Mouse (Mus musculus) intestine, embryonic 16.5 days (tissue): ENCODE measurements at regions not wholly inside any gene's neighbourhood (a gene's known extent, or its start where the extent isn't known, plus 50 kb on each side); places are given as distances from the start of the nearest gene placed in this dataset.
A peak's percentile ranks its signal among the peaks of the same experiment; 100 is the strongest.
"Not testable (repeated sequence)": the region's sequence is repeated elsewhere in the genome, so short reads cannot be mapped to it uniquely, and the experiment has no call there.

Source experiments
- ATAC-seq: fragments of 200-750 bp; cut with Nextera tagmentation; 2 replicates; pipeline ENCODE4 v1.8.0; 2017; ENCODE audit warnings: moderate TSS enrichment, moderate library complexity
- H3K27ac ChIP-seq: fragments of 300-500 bp; sonication (generic); 2 replicates; pipeline ENCODE4 v1.5.1; 2014; ENCODE audit warnings: mild to moderate bottlenecking, low read length
- H3K27me3 ChIP-seq: fragments of 300-500 bp; sonication (generic); replicated peaks from 2 replicates; pipeline ENCODE4 v1.6.1; 2014; ENCODE audit warnings: low read length, control low read depth, mixed read lengths; ENCODE audit not compliant: control insufficient read depth, insufficient read depth
- H3K36me3 ChIP-seq: fragments of 300-500 bp; sonication (generic); 2 replicates; pipeline ENCODE4 v1.6.1; 2014; ENCODE audit warnings: low read length, control low read depth; ENCODE audit not compliant: control insufficient read depth, insufficient read depth
- H3K4me1 ChIP-seq: fragments of 300-500 bp; sonication (generic); 2 replicates; pipeline ENCODE4 v1.6.1; 2014; ENCODE audit warnings: low read length, control low read depth, mixed read lengths; ENCODE audit not compliant: control insufficient read depth, insufficient read depth
- H3K4me2 ChIP-seq: fragments of 300-500 bp; sonication (generic); 2 replicates; pipeline ENCODE4 v1.6.1; 2014; ENCODE audit warnings: low read depth, low read length, control low read depth
- H3K4me3 ChIP-seq: fragments of 300-500 bp; sonication (generic); 2 replicates; pipeline ENCODE4 v1.5.1; 2014; ENCODE audit warnings: mild to moderate bottlenecking, low read length
- H3K9ac ChIP-seq: fragments of 300-500 bp; sonication (generic); 2 replicates; pipeline ENCODE4 v1.6.1; 2014; ENCODE audit warnings: low read depth, low read length
- H3K9me3 ChIP-seq: fragments of 300-500 bp; sonication (generic); 2 replicates; pipeline ENCODE4 v1.6.1; 2016; ENCODE audit warnings: low read length, control low read depth; ENCODE audit not compliant: control insufficient read depth
- WGBS: fragments of 180-500 bp; shearing (Covaris S2); extraction: QIAGEN DNeasy Blood & Tissue Kit; methylation state at CpG from one replicate; pipeline ENCODE4 v1.1.7; 2014; 5-methylcytosine and 5-hydroxymethylcytosine counted together

DNA sequence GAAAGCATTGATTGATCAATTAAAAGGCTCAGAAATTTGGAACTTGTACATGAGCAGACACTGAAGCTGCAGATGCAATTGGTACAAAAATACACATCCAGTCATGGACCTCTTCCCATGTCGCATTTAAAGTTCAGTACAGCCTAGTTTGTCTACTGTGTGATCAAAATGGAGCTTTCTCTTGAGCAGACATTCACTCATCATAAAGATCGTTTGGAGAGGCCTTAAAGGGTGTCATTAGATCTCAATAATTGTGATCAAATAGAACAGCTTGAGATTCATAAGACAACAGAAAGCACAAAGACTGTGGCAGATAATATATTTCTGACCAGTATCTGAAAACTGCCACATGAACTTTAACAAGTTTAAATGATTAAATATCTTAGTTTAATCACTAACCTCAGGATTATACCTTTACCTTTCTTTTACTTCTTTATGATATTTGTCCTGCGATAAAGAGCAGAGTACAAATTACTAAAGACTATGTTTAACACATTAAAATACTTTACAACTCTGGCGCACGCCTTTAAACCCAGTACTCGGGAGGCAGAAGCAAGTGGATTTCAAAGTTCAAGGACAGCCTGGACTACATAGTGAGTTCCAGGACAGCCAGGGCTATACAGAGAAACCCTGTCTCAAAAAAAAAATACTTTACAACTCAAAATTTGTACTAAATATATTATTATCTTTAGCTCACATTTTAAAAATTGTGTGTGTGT lies 635.1 kb downstream of the Dnajb9 start:
- WGBS, result 59% methylated on average over 6 of the region's 6 CpGs
- Histone ChIP-seq H3K4me1 (no peaks in the 10 kb centered on the region), H3K4me3 (no peak overlapping the region), H3K27me3 (no peaks in the 10 kb centered on the region), H3K9me3 (no peaks in the 10 kb centered on the region), H3K27ac (no peak overlapping the region), H3K36me3 (no peaks in the 10 kb centered on the region), H3K9ac (no peak overlapping the region), H3K4me2 (no peak overlapping the region)
- peak; percentile 97 for ATAC-seq

DNA sequence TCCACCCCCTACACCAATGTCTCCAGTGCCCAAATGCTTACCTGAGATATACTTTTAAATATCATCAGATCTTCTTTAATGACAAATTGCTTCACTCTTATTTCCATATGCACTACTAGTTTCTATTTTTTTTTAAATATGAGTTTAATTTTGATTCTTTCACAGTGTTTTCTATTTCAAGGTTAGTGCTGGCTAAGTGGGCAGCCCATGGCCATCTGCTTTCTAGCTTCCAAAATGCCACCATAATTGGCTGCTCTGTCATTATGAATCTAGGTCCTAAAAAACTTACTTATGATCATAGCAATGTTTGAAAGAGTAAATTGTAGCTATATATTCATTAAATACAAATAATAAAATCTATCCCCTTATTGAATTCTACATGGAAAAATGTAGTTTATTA lies 636.9 kb downstream of the Dnajb9 start:
- Histone ChIP-seq H3K4me2 (no peak overlapping the region), H3K27ac (no peak overlapping the region), H3K4me3 (no peak overlapping the region), H3K9ac (no peak overlapping the region), H3K4me1 (no peaks in the 10 kb centered on the region), H3K9me3 (no peaks in the 10 kb centered on the region), H3K27me3 (no peaks in the 10 kb centered on the region), H3K36me3 (no peaks in the 10 kb centered on the region)
- ATAC-seq, result no peak

DNA sequence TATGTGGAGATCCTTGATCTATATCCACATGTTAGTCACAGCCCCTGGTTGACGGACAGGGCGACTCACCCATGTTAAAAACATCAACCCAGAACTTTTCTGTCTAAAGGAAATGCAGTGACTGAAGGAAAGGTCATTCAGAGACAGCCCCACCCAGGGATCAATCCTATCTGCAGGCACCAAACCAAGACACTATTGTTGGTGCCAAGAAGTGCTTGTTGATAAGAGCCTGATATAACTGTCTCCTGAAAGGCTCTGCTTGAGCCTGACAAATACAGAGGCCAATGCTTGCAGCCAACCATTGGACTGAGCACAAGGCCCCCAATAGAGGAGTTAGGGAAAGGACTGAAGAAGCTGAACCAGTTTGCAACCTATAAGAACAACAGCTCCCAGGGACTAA lies 682.5 kb downstream of the Dnajb9 start:
- Histone ChIP-seq H3K9ac (no peak overlapping the region), H3K27ac (no peak overlapping the region), H3K36me3 (no peaks in the 10 kb centered on the region), H3K4me2 (no peak overlapping the region), H3K9me3 (no peaks in the 10 kb centered on the region), H3K4me1 (no peaks in the 10 kb centered on the region), H3K27me3 (no peaks in the 10 kb centered on the region), H3K4me3 (no peak overlapping the region)
- no peak for ATAC-seq
- WGBS, result 82% methylated on average over 2 of the region's 2 CpGs

DNA sequence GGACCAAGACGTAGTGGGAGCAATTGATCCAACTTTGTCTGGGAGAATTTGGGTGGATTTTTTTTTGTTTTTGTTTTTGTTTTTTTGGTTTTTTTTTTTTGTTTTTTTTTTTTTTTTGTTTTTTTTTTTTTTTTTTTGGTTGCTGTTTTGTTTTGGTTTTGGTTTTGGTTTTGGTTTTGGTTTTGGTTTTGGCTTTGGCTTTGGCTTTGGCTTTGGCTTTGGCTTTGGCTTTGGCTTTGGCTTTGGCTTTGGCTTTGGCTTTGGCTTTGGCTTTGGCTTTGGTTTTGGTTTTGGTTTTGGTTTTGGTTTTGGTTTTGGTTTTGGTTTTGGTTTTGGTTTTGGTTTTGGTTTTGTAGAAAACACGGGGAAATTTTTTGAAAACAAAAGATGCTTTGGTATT lies 702.7 kb downstream of the Dnajb9 start:
- not testable (repeated sequence) for H3K4me3 ChIP-seq, H3K36me3 ChIP-seq, H3K27ac ChIP-seq, H3K9ac ChIP-seq, H3K4me2 ChIP-seq, ATAC-seq, H3K4me1 ChIP-seq, H3K27me3 ChIP-seq, H3K9me3 ChIP-seq
- WGBS, result 76% methylated on average over 2 of the region's 2 CpGs

DNA sequence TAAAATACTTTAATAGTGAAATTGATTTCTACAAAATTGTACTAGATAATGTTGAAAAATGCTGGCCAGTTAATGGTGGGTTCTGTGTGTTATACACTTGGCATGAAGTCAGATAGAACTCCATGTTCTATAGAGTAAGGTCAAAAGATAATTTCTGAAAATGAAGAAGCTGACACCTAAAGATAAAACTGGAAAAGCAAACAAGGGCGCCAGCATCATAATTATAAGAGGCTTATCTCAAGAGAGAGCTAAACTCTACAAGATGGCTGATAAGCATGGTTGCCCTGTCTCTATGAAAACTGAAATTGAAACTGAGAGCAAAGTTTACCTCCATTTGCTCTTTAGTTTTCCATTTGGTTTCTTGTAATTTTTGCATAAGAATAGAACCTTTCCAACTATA lies 720.2 kb downstream of the Dnajb9 start:
- Histone ChIP-seq H3K4me1 (no peaks in the 10 kb centered on the region), H3K27ac (no peak overlapping the region), H3K4me2 (no peak overlapping the region), H3K4me3 (no peak overlapping the region), H3K9ac (no peak overlapping the region), H3K27me3 (no peaks in the 10 kb centered on the region), H3K36me3 (no peaks in the 10 kb centered on the region), H3K9me3 (no peaks in the 10 kb centered on the region)
- 77% methylated on average over 1 of the region's 1 CpGs for WGBS
- no peak for ATAC-seq

DNA sequence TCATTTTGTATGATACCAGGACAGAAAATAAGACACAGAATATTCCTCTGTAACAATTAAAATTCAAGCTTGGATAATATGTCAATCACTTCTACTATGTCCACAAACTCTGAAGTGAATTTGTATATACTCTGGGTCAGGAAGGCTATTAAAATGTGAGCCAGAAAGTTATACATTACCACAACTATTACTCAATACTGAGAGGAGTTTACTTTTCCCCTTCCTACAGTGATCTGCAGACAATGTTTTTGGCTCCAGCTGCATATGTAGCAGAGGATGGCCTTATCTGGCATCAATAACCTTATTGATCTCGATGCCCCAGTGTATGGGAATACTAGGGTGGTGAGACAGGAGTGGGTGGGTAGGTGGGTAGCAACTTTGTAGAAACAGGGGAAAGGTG lies 727.4 kb downstream of the Dnajb9 start:
- ATAC-seq, result no peak

DNA sequence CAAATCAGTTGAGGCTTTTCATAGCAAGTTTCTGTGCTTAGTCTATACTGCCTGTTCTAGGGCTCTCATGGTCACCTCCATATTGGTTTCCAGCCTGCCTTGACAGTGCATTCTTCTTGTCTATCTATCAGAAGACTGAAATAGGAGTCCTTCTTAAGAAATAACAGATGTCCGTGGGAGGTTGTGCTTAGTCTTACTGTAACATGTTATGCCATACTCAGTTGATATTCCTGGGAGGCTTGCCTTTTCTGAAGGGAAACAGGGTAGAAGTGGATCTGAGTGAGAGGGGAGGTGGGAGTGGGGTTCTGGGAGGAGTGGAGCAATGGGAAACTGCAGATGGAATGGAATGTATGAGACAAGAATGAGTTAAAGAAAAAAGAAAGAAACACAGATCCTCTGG lies 747.6 kb downstream of the Dnajb9 start:
- Histone ChIP-seq H3K4me1 (no peaks in the 10 kb centered on the region), H3K36me3 (no peaks in the 10 kb centered on the region), H3K27me3 (no peaks in the 10 kb centered on the region), H3K27ac (no peak overlapping the region), H3K4me2 (no peak overlapping the region), H3K4me3 (no peak overlapping the region), H3K9ac (no peak overlapping the region), H3K9me3 (no peaks in the 10 kb centered on the region)
- 78% methylated on average over 1 of the region's 1 CpGs for WGBS
- no peak for ATAC-seq

More for the DNA sequence above, 727.4 kb downstream of the Dnajb9 start:
- Histone ChIP-seq H3K36me3 (no peaks in the 10 kb centered on the region), H3K4me1 (no peaks in the 10 kb centered on the region), H3K9me3 (no peaks in the 10 kb centered on the region), H3K4me2 (no peak overlapping the region), H3K4me3 (no peak overlapping the region), H3K27me3 (no peaks in the 10 kb centered on the region), H3K27ac (no peak overlapping the region), H3K9ac (no peak overlapping the region)
- 66% methylated on average over 1 of the region's 1 CpGs for WGBS
